Mouse (Mus musculus): ENCODE data around the gene Usp34. TPM values are rescaled to one million over a fixed set of nuclear protein-coding genes. Genes with fewer than 3 reads are reported as not detected.

The Usp34 gene
- polyA plus RNA-seq, 1 experiment from 2014 or later, result 34.0 TPM

- no peak overlapping the region for H3K4me3 ChIP-seq
- no peak for ATAC-seq (ENCODE audit: low FRiP score)
- H3K36me3 ChIP-seq, result peaks cover 32% of the 10 kb centered on the region
- H3K4me2 ChIP-seq (replicated peaks), result no peak overlapping the region
- H3K9ac ChIP-seq, result no peak overlapping the region
- H3K4me1 ChIP-seq, result no peaks in the 10 kb centered on the region
- H3K9me3 ChIP-seq (replicated peaks), result no peaks in the 10 kb centered on the region
- H3K27ac ChIP-seq, result no peak overlapping the region
- no peaks in the 10 kb centered on the region for H3K27me3 ChIP-seq
- 88% methylated on average over 3 of the region's 3 CpGs for WGBS
Observed at GRCm38 (mm10) chr11:23364348-23364747, 57.7 kb downstream of the Usp34 start.

GRCm38 (mm10) chr11:23372032-23372431 is 65.3 kb downstream of the Usp34 start:
- H3K36me3 ChIP-seq, result peaks cover 27% of the 10 kb centered on the region; the same call in 1 of the 2 replicates
- no peaks in the 10 kb centered on the region for H3K9me3 ChIP-seq (replicated peaks)
- H3K27ac ChIP-seq, result no peak overlapping the region
- no peak for ATAC-seq (ENCODE audit: low FRiP score)
- H3K27me3 ChIP-seq, result no peaks in the 10 kb centered on the region
- H3K4me3 ChIP-seq, result no peak overlapping the region
- no peak overlapping the region for H3K4me2 ChIP-seq (replicated peaks)
- WGBS, result 94% methylated on average over 4 of the region's 4 CpGs
- no peaks in the 10 kb centered on the region for H3K4me1 ChIP-seq
- no peak overlapping the region for H3K9ac ChIP-seq

- ATAC-seq (ENCODE audit: low FRiP score), result no peak
Observed at GRCm38 (mm10) chr11:23372490-23372889, 65.8 kb downstream of the Usp34 start.

GRCm38 (mm10) chr11:23380055-23380454 is 73.4 kb downstream of the Usp34 start:
- H3K27ac ChIP-seq, result no peak overlapping the region
- ATAC-seq (ENCODE audit: low FRiP score), result no peak
- no peak overlapping the region for H3K4me2 ChIP-seq (replicated peaks)
- 90% methylated on average over 2 of the region's 2 CpGs for WGBS
- no peaks in the 10 kb centered on the region for H3K9me3 ChIP-seq (replicated peaks)
- H3K4me3 ChIP-seq, result no peak overlapping the region
- H3K27me3 ChIP-seq, result no peaks in the 10 kb centered on the region
- no peak overlapping the region for H3K9ac ChIP-seq
- peaks cover 26% of the 10 kb centered on the region for H3K36me3 ChIP-seq
- no peaks in the 10 kb centered on the region for H3K4me1 ChIP-seq

More at GRCm38 (mm10) chr11:23372490-23372889, 65.8 kb downstream of the Usp34 start:
- Histone ChIP-seq H3K4me3 (no peak overlapping the region), H3K9me3 (replicated peaks) (no peaks in the 10 kb centered on the region), H3K36me3 (peaks cover 30% of the 10 kb centered on the region; the same call in 1 of the 2 replicates), H3K27ac (no peak overlapping the region), H3K4me1 (no peaks in the 10 kb centered on the region), H3K27me3 (no peaks in the 10 kb centered on the region), H3K4me2 (replicated peaks) (no peak overlapping the region), H3K9ac (no peak overlapping the region)

GRCm38 (mm10) chr11:23380595-23380994 is 73.9 kb downstream of the Usp34 start:
- ATAC-seq (ENCODE audit: low FRiP score), result no peak
- H3K4me3 ChIP-seq, result no peak overlapping the region
- no peak overlapping the region for H3K27ac ChIP-seq
- H3K9ac ChIP-seq, result no peak overlapping the region
- H3K4me2 ChIP-seq (replicated peaks), result no peak overlapping the region
- no peaks in the 10 kb centered on the region for H3K4me1 ChIP-seq
- H3K9me3 ChIP-seq (replicated peaks), result no peaks in the 10 kb centered on the region
- H3K36me3 ChIP-seq, result peaks cover 21% of the 10 kb centered on the region
- H3K27me3 ChIP-seq, result no peaks in the 10 kb centered on the region
- WGBS, result 91% methylated on average over 3 of the region's 3 CpGs

GRCm38 (mm10) chr11:23382787-23383186 is 76.1 kb downstream of the Usp34 start:
- ATAC-seq (ENCODE audit: low FRiP score), result no peak
- H3K9ac ChIP-seq, result no peak overlapping the region
- H3K36me3 ChIP-seq, result peaks cover 15% of the 10 kb centered on the region
- no peaks in the 10 kb centered on the region for H3K9me3 ChIP-seq (replicated peaks)
- H3K27me3 ChIP-seq, result no peaks in the 10 kb centered on the region
- H3K4me2 ChIP-seq (replicated peaks), result no peak overlapping the region
- no peak overlapping the region for H3K4me3 ChIP-seq
- H3K4me1 ChIP-seq, result no peaks in the 10 kb centered on the region
- 87% methylated on average over 1 of the region's 1 CpGs for WGBS
- H3K27ac ChIP-seq, result no peak overlapping the region

- WGBS, result 97% methylated on average over 1 of the region's 1 CpGs
- H3K4me2 ChIP-seq (replicated peaks), result no peak overlapping the region
- no peak for ATAC-seq (ENCODE audit: low FRiP score)
- H3K9ac ChIP-seq, result no peak overlapping the region
- H3K4me3 ChIP-seq, result no peak overlapping the region
- no peaks in the 10 kb centered on the region for H3K9me3 ChIP-seq (replicated peaks)
- H3K27ac ChIP-seq, result no peak overlapping the region
- H3K4me1 ChIP-seq, result no peaks in the 10 kb centered on the region
- peaks cover 27% of the 10 kb centered on the region for H3K36me3 ChIP-seq
- no peaks in the 10 kb centered on the region for H3K27me3 ChIP-seq
Observed at GRCm38 (mm10) chr11:23389649-23390048, 83.0 kb downstream of the Usp34 start.

- Histone ChIP-seq H3K27ac (no peak overlapping the region), H3K4me1 (no peaks in the 10 kb centered on the region), H3K9ac (no peak overlapping the region), H3K4me2 (replicated peaks) (no peak overlapping the region), H3K27me3 (no peaks in the 10 kb centered on the region), H3K36me3 (peaks cover 51% of the 10 kb centered on the region), H3K4me3 (no peak overlapping the region), H3K9me3 (replicated peaks) (no peaks in the 10 kb centered on the region)
- ATAC-seq (ENCODE audit: low FRiP score), result no peak
Observed at GRCm38 (mm10) chr11:23392567-23392966, 85.9 kb downstream of the Usp34 start.

- H3K4me1 ChIP-seq, result no peaks in the 10 kb centered on the region
- no peak for ATAC-seq (ENCODE audit: low FRiP score)
- no peak overlapping the region for H3K4me2 ChIP-seq (replicated peaks)
- no peak overlapping the region for H3K27ac ChIP-seq
- H3K9me3 ChIP-seq (replicated peaks), result no peaks in the 10 kb centered on the region
- no peak overlapping the region for H3K4me3 ChIP-seq
- H3K27me3 ChIP-seq, result no peaks in the 10 kb centered on the region
- no peak overlapping the region for H3K9ac ChIP-seq
- 92% methylated on average over 4 of the region's 4 CpGs for WGBS
- H3K36me3 ChIP-seq, result peaks cover 47% of the 10 kb centered on the region
Observed at GRCm38 (mm10) chr11:23396608-23397007, 89.9 kb downstream of the Usp34 start.

GRCm38 (mm10) chr11:23400978-23401776 is 94.5 kb downstream of the Usp34 start:
- Histone ChIP-seq H3K9ac (no peak overlapping the region), H3K4me3 (no peak overlapping the region), H3K27ac (no peak overlapping the region), H3K4me1 (no peaks in the 10 kb centered on the region), H3K36me3 (peaks cover 34% of the 10 kb centered on the region), H3K9me3 (replicated peaks) (no peaks in the 10 kb centered on the region), H3K27me3 (no peaks in the 10 kb centered on the region), H3K4me2 (replicated peaks) (no peak overlapping the region)
- WGBS, result 89% methylated on average over 12 of the region's 12 CpGs
- ATAC-seq (ENCODE audit: low FRiP score), result no peak

- Histone ChIP-seq H3K27ac (no peak overlapping the region), H3K4me1 (no peaks in the 10 kb centered on the region), H3K9me3 (replicated peaks) (no peaks in the 10 kb centered on the region), H3K36me3 (peaks cover 52% of the 10 kb centered on the region), H3K4me2 (replicated peaks) (no peak overlapping the region), H3K4me3 (no peak overlapping the region), H3K9ac (no peak overlapping the region), H3K27me3 (no peaks in the 10 kb centered on the region)
- WGBS, result 95% methylated on average over 6 of the region's 6 CpGs
- no peak for ATAC-seq (ENCODE audit: low FRiP score)
Observed at GRCm38 (mm10) chr11:23428301-23428700, 121.6 kb downstream of the Usp34 start.

GRCm38 (mm10) chr11:23430013-23430412 is 123.3 kb downstream of the Usp34 start:
- no peaks in the 10 kb centered on the region for H3K27me3 ChIP-seq
- H3K36me3 ChIP-seq, result peaks cover 63% of the 10 kb centered on the region
- no peak overlapping the region for H3K4me3 ChIP-seq
- ATAC-seq (ENCODE audit: low FRiP score), result no peak
- H3K27ac ChIP-seq, result no peak overlapping the region
- 92% methylated on average over 2 of the region's 2 CpGs for WGBS
- no peaks in the 10 kb centered on the region for H3K9me3 ChIP-seq (replicated peaks)
- H3K9ac ChIP-seq, result no peak overlapping the region
- no peaks in the 10 kb centered on the region for H3K4me1 ChIP-seq
- H3K4me2 ChIP-seq (replicated peaks), result no peak overlapping the region

- Histone ChIP-seq H3K27me3 (no peaks in the 10 kb centered on the region), H3K4me3 (no peak overlapping the region), H3K27ac (no peak overlapping the region), H3K4me1 (no peaks in the 10 kb centered on the region), H3K9ac (no peak overlapping the region), H3K36me3 (peaks cover 68% of the 10 kb centered on the region), H3K4me2 (replicated peaks) (no peak overlapping the region), H3K9me3 (replicated peaks) (no peaks in the 10 kb centered on the region)
- no peak for ATAC-seq (ENCODE audit: low FRiP score)
- WGBS, result 77% methylated on average over 2 of the region's 2 CpGs
Observed at GRCm38 (mm10) chr11:23436076-23436475, 129.4 kb downstream of the Usp34 start.

All from hindbrain, embryonic 12.5 days (tissue).